Comparison of ENCODE assay signal across 24 mouse cellular contexts in genomic region chrX:136755464-136755863, GRCm38 (mm10). TPM values are rescaled to one million over a fixed set of nuclear protein-coding genes. Genes with fewer than 3 reads are reported as not detected.
DNase-seq lines count a peak whose midpoint lies in the region.
"Had no signal": no experiment of that assay in that cellular context is flagged by ENCODE, and none has a peak within 500 bp of the region (broad histone marks: within the 10 kb centered on the region; RNA-seq: fewer than 3 reads in every experiment).

No protein-coding gene starts in this region.

- H3K27me3 ChIP-seq in hindbrain, embryonic 10.5 days (ENCODE audit: insufficient read depth, poor library complexity, severe bottlenecking): no peaks in the 10 kb centered on the region
- H3K27me3 ChIP-seq: hindbrain, embryonic 13.5 days had no signal

- WGBS in hindbrain, embryonic 10.5 days: 91% methylated on average over 3 of the region's 3 CpGs

- H3K4me3 ChIP-seq in hindbrain, embryonic 10.5 days: no peak overlapping the region
- H3K4me3 ChIP-seq: embryonic facial prominence, embryonic 10.5 days; forebrain, embryonic 10.5 days; heart, embryonic 10.5 days; hindbrain, embryonic 13.5 days had no signal

- DNase-seq in layer of hippocampus, adult 11-12 months (ENCODE audit: low spot score): peak; percentile 52
- DNase-seq in layer of hippocampus, postnatal 25 days (ENCODE audit: extremely low spot score in 1 of 2, low spot score in 1 of 2): no peak
- DNase-seq in lung, adult 18-20 months: peak; percentile 4 to 5
- no peak for DNase-seq in lung, postnatal 10 days
- DNase-seq in right cerebral cortex, adult 18-20 months: peak; percentile 50
- no peak for DNase-seq in right cerebral cortex, postnatal 14 days
- DNase-seq in hindbrain, embryonic 10.5 days (ENCODE audit: low spot score): no peak
- DNase-seq: adrenal gland, postnatal 14 days; cerebellum, adult 18-20 months; cerebellum, adult 9-11 months; cerebellum, postnatal 36 days; gastrocnemius, postnatal 10 days; heart, adult 18-20 months; heart, postnatal 10 days; heart, postnatal 4 days had no signal

- H3K27ac ChIP-seq in hindbrain, embryonic 10.5 days: no peak overlapping the region
- H3K27ac ChIP-seq: embryonic facial prominence, embryonic 10.5 days; forebrain, embryonic 10.5 days; heart, embryonic 10.5 days; hindbrain, embryonic 13.5 days had no signal

- no peaks in the 10 kb centered on the region for H3K36me3 ChIP-seq in hindbrain, embryonic 10.5 days
- H3K36me3 ChIP-seq: hindbrain, embryonic 13.5 days had no signal

- H3K9me3 ChIP-seq in hindbrain, embryonic 10.5 days: no peaks in the 10 kb centered on the region
- H3K9me3 ChIP-seq: embryonic facial prominence, embryonic 10.5 days; forebrain, embryonic 10.5 days; heart, embryonic 10.5 days; hindbrain, embryonic 13.5 days had no signal

- H3K4me1 ChIP-seq in hindbrain, embryonic 10.5 days (replicated peaks): no peaks in the 10 kb centered on the region
- H3K4me1 ChIP-seq: embryonic facial prominence, embryonic 10.5 days; forebrain, embryonic 10.5 days; heart, embryonic 10.5 days; hindbrain, embryonic 13.5 days had no signal

RNA-seq across cellular contexts. Expression of gene Morf4l2, which starts 12.0 kb away (rescaled TPM):
- total RNA-seq in layer of hippocampus, postnatal 25 days (2021): 100 to 1,000 TPM; 374 to 393 TPM
- polyA plus RNA-seq in hindbrain, embryonic 10.5 days (2016; fragmentation: Nextera tagmentation; extraction: Ambion mirVana): 514 and 571 TPM in 2 replicates

RNA-seq across cellular contexts. Expression of gene Glra4, which starts 24.5 kb away (rescaled TPM):
- under 1 TPM; 0.27 to 0.40 TPM for total RNA-seq in layer of hippocampus, postnatal 25 days (2021)
- 0.14 TPM in 1 of 2 replicates, not detected in the other for polyA plus RNA-seq in hindbrain, embryonic 10.5 days (2016; fragmentation: Nextera tagmentation; extraction: Ambion mirVana)
- total RNA-seq: adrenal gland, adult 18-20 months; adrenal gland, postnatal 14 days; gastrocnemius, postnatal 10 days; gastrocnemius, postnatal 4 days; heart, adult 18-20 months; heart, postnatal 10 days; heart, postnatal 4 days; MEL had no signal
- polyA plus RNA-seq: C2C12; embryonic facial prominence, embryonic 10.5 days; forebrain, embryonic 14.5 days; hindbrain, embryonic 13.5 days had no signal

RNA-seq across cellular contexts. Expression of gene Tceal1, which starts 47.7 kb away (rescaled TPM):
- total RNA-seq in layer of hippocampus, postnatal 25 days (2021): 10 to 100 TPM; 14.5 to 16.0 TPM
- 7.2 and 9.0 TPM in 2 replicates for polyA plus RNA-seq in hindbrain, embryonic 10.5 days (2016; fragmentation: Nextera tagmentation; extraction: Ambion mirVana)
- total RNA-seq: MEL had no signal

Comparison
In these comparisons a context has a peak if more than half of its experiments do, and no peak if none do; other contexts are left out.
1. DNase-seq: peak in layer of hippocampus, adult 11-12 months (single experiment), lung, adult 18-20 months (2 of 2) and right cerebral cortex, adult 18-20 months (single experiment); none in layer of hippocampus, postnatal 25 days (0 of 2), lung, postnatal 10 days (single experiment), right cerebral cortex, postnatal 14 days (single experiment) and hindbrain, embryonic 10.5 days (single experiment).